Mouse (Mus musculus) MEL (cell line): ENCODE data around the gene Pfn4. TPM values are rescaled to one million over a fixed set of nuclear protein-coding genes. Genes with fewer than 3 reads are reported as not detected.

ENCODE experiments used
- DNase-seq: peaks from one replicate; pipeline ENCODE4 v3.0.0; 2011; ENCODE audit warnings: low read depth, low spot score
- H3K27ac ChIP-seq: 2 replicates; pipeline ENCODE4 v1.5.1; 2012; ENCODE audit warnings: low read depth, mild to moderate bottlenecking, control low read depth, low read length, moderate library complexity; ENCODE audit not compliant: control insufficient read depth
- H3K27me3 ChIP-seq, 2 experiments: fragments of 150-350 bp in 1 of 2; sonication (generic) in 1 of 2; 2 replicates each; pipeline ENCODE4 v1.6.1; 2012; ENCODE audit warnings: low read length in 2 of 2, mild to moderate bottlenecking in 2 of 2, improper control_type of control experiment in 1 of 2, moderate library complexity in 1 of 2; ENCODE audit not compliant: insufficient read depth in 2 of 2, control insufficient read depth in 1 of 2
- H3K36me3 ChIP-seq, 2 experiments: 2 replicates each; pipeline ENCODE4 v1.6.1; 2012 to 2014; ENCODE audit warnings: low read length in 2 of 2, improper control_type of control experiment in 1 of 2, inconsistent platforms in 1 of 2, mild to moderate bottlenecking in 1 of 2; ENCODE audit not compliant: insufficient read depth in 2 of 2, control insufficient read depth in 1 of 2
- H3K4me1 ChIP-seq, 2 experiments: fragments of 150-350 bp in 1 of 2; sonication (generic) in 1 of 2; 2 replicates each; pipeline ENCODE4 v1.6.1; 2012; ENCODE audit warnings: low read length in 2 of 2, improper control_type of control experiment in 1 of 2, mild to moderate bottlenecking in 1 of 2; ENCODE audit not compliant: insufficient read depth in 2 of 2, control insufficient read depth in 1 of 2
- H3K4me3 ChIP-seq, 2 experiments: fragments of 150-350 bp in 1 of 2; sonication (generic) in 1 of 2; 2 replicates each; pipeline ENCODE4 v1.5.1; 2012; ENCODE audit warnings: low read depth in 2 of 2, low read length in 2 of 2, mild to moderate bottlenecking in 2 of 2, moderate library complexity in 2 of 2, control low read depth in 1 of 2, improper control_type of control experiment in 1 of 2; ENCODE audit not compliant: control insufficient read depth in 1 of 2, insufficient read depth in 1 of 2
- H3K79me2 ChIP-seq: 2 replicates; pipeline ENCODE4 v1.6.1; 2012; ENCODE audit warnings: mild to moderate bottlenecking, low read length, moderate library complexity; ENCODE audit not compliant: control insufficient read depth, poor library complexity, insufficient read depth
- H3K9ac ChIP-seq: 2 replicates; pipeline ENCODE4 v1.6.1; 2012; ENCODE audit warnings: low read depth, mild to moderate bottlenecking, control low read depth, low read length, moderate library complexity; ENCODE audit not compliant: control insufficient read depth, poor library complexity, severe bottlenecking
- H3K9me3 ChIP-seq: fragments of 150-350 bp; sonication (generic); replicated peaks from 2 replicates; pipeline ENCODE4 v1.6.1; 2012; ENCODE audit warnings: mild to moderate bottlenecking, low read length, improper control_type of control experiment, moderate library complexity; ENCODE audit not compliant: insufficient read depth
- CHD2 ChIP-seq: IDR thresholded peaks from 2 replicates; pipeline ENCODE4 v1.6.1; 2011; ENCODE audit warnings: low read length, improper control_type of control experiment
- CTCF ChIP-seq, 3 experiments: IDR thresholded peaks in 2 of 3; conservative IDR thresholded peaks in 1 of 3; 2 replicates each; pipeline ENCODE4 v1.5.1; 2011 to 2012; ENCODE audit warnings: low read length in 3 of 3, low read depth in 2 of 3, mild to moderate bottlenecking in 2 of 3, improper control_type of control experiment in 1 of 3, inconsistent platforms in 1 of 3, mixed read lengths in 1 of 3, moderate library complexity in 1 of 3; ENCODE audit not compliant: control insufficient read depth in 1 of 3, insufficient read depth in 1 of 3, poor library complexity in 1 of 3, severe bottlenecking in 1 of 3
- E2F4 ChIP-seq: IDR thresholded peaks from 2 replicates; pipeline ENCODE4 v1.6.1; 2011; ENCODE audit warnings: low read depth, low read length, improper control_type of control experiment, borderline replicate concordance
- ELF1 ChIP-seq: IDR thresholded peaks from 2 replicates; pipeline ENCODE4 v1.6.1; 2014; ENCODE audit warnings: low read depth, mild to moderate bottlenecking, inconsistent platforms, low read length, improper control_type of control experiment, moderate library complexity
- EP300 ChIP-seq, 2 experiments: IDR thresholded peaks; 2 replicates each; pipeline ENCODE4 v1.6.1; 2011; ENCODE audit warnings: improper control_type of control experiment in 2 of 2, low read length in 2 of 2, low read depth in 1 of 2, mild to moderate bottlenecking in 1 of 2
- ETS1 ChIP-seq: IDR thresholded peaks from 2 replicates; pipeline ENCODE4 v1.6.1; 2012; ENCODE audit warnings: low read depth, mild to moderate bottlenecking, inconsistent platforms, low read length, improper control_type of control experiment, moderate library complexity
- GABPA ChIP-seq: IDR thresholded peaks from 2 replicates; pipeline ENCODE4 v1.6.1; 2012; ENCODE audit warnings: low read depth, mild to moderate bottlenecking, inconsistent platforms, low read length, improper control_type of control experiment, moderate library complexity
- GATA1 ChIP-seq: IDR thresholded peaks from 2 replicates; pipeline ENCODE4 v1.6.1; 2011; ENCODE audit warnings: low read depth, low read length, improper control_type of control experiment
- JUND ChIP-seq: IDR thresholded peaks from 2 replicates; pipeline ENCODE4 v1.6.1; 2011; ENCODE audit warnings: low read depth, mild to moderate bottlenecking, improper control_type of control experiment, low read length
- MEF2A ChIP-seq: IDR thresholded peaks from 2 replicates; pipeline ENCODE4 v1.6.1; 2014; ENCODE audit warnings: low read depth, mild to moderate bottlenecking, inconsistent platforms, low read length, improper control_type of control experiment; ENCODE audit not compliant: poor library complexity, insufficient replicate concordance, severe bottlenecking; ENCODE audit errors: extremely low read depth
- MYB ChIP-seq: IDR thresholded peaks from 2 replicates; pipeline ENCODE4 v1.6.1; 2011; ENCODE audit warnings: mild to moderate bottlenecking, low read depth, low read length, improper control_type of control experiment
- NRF1 ChIP-seq: IDR thresholded peaks from 2 replicates; pipeline ENCODE4 v1.6.1; 2014; ENCODE audit warnings: low read depth, mild to moderate bottlenecking, inconsistent platforms, low read length, improper control_type of control experiment, moderate library complexity; ENCODE audit not compliant: poor library complexity, insufficient read depth, severe bottlenecking
- POLR2A ChIP-seq, 2 experiments: IDR thresholded peaks; 2 replicates each; pipeline ENCODE4 v1.6.1; 2011 to 2012; ENCODE audit warnings: low read length in 2 of 2, mild to moderate bottlenecking in 2 of 2, control low read depth in 1 of 2, improper control_type of control experiment in 1 of 2, low read depth in 1 of 2, moderate library complexity in 1 of 2; ENCODE audit not compliant: control insufficient read depth in 1 of 2, insufficient read depth in 1 of 2, poor library complexity in 1 of 2
- POLR2AphosphoS2 ChIP-seq: IDR thresholded peaks from 2 replicates; pipeline ENCODE4 v1.6.1; 2011; ENCODE audit warnings: low read length, improper control_type of control experiment
- RAD21 ChIP-seq: IDR thresholded peaks from 2 replicates; pipeline ENCODE4 v1.6.1; 2011; ENCODE audit warnings: mild to moderate bottlenecking, low read depth, low read length, improper control_type of control experiment
- SIN3A ChIP-seq: IDR thresholded peaks from 2 replicates; pipeline ENCODE4 v1.6.1; 2012; ENCODE audit warnings: low read length, improper control_type of control experiment, inconsistent platforms
- SMC3 ChIP-seq: IDR thresholded peaks from 2 replicates; pipeline ENCODE4 v1.6.1; 2011; ENCODE audit warnings: low read depth, low read length, improper control_type of control experiment
- TAL1 ChIP-seq: IDR thresholded peaks from 2 replicates; pipeline ENCODE4 v1.6.1; 2012; ENCODE audit warnings: mild to moderate bottlenecking, inconsistent platforms, low read length, moderate library complexity, mixed read lengths
- UBTF ChIP-seq: IDR thresholded peaks from 2 replicates; pipeline ENCODE4 v1.6.1; 2012; ENCODE audit warnings: low read depth, mild to moderate bottlenecking, inconsistent platforms, low read length, improper control_type of control experiment, moderate library complexity, borderline replicate concordance; ENCODE audit not compliant: insufficient read depth
- USF1 ChIP-seq: IDR thresholded peaks from 2 replicates; pipeline ENCODE4 v1.6.1; 2014; ENCODE audit warnings: low read depth, mild to moderate bottlenecking, inconsistent platforms, low read length, improper control_type of control experiment, moderate library complexity
- polyA plus RNA-seq, 2 experiments: library from polyadenylated mRNA; stranded (reverse) in 1 of 2; unstranded in 1 of 2; fragments of >175 nt in 1 of 2; fragments of >200 nt in 1 of 2; gene quantifications; 2 replicates each; pipeline versions ENCODE4 v1.2.1 to v1.2.4; 2012; ENCODE audit warnings: low replicate concordance in 2 of 2, low read depth in 1 of 2; ENCODE audit not compliant: insufficient read length in 2 of 2, insufficient read depth in 1 of 2, missing spikeins in 1 of 2
- total RNA-seq: library from RNA; depleted of rRNA; stranded (reverse); fragments of 300-350 nt; gene quantifications from 2 replicates; pipeline ENCODE4 v1.2.3, GENCODE M21; 2012

Gene Pfn4
- total and polyA plus RNA-seq, 3 experiments = 0.19 to 0.70 TPM; not detected in 1

DNA sequence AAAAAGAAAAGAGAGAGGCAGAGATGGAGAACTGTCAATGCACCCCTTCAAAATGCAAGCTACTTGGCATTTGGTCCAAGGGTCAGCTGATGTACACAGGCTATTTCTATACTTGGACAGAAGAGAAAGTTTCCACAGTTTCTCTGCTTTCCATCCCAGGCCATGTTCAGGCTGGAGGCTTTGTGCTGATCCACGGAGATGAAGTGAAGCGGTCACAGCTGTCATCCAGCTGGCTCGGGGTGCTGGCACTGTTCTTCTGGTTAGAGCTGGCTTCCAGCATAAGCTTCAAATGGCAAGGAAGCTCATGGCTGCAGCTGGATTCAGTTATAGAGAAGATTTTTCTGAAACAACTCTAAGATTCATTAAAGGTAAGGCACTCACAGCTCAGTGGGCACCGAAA, 44.8 kb downstream of the Pfn4 start:
- Histone ChIP-seq H3K79me2 (peaks cover 10% of the 10 kb centered on the region), H3K4me3 (no peak overlapping the region), H3K36me3 (peaks cover 0 to 8% of the 10 kb centered on the region in 2 experiments; a peak in 2 of 4 replicates), H3K27me3 (no peaks in the 10 kb centered on the region; a peak in 2 of 4 replicates), H3K27ac (no peak overlapping the region), H3K9ac (no peak overlapping the region), H3K9me3 (no peaks in the 10 kb centered on the region), H3K4me1 (peaks cover 2 to 6% of the 10 kb centered on the region in 2 experiments; a peak in 3 of 4 replicates)
- no peak for TF ChIP-seq ELF1
- no peak for TF ChIP-seq JUND
- TF ChIP-seq MYB = no peak
- TF ChIP-seq CTCF (IDR thresholded peaks at IDR 0.05 in 2 of 3, conservative IDR thresholded peaks at IDR 0.05 in 1 of 3; ENCODE audit: control insufficient read depth in 1 of 3, insufficient read depth in 1 of 3, low read depth in 2 of 3, low read length in 3 of 3, poor library complexity in 1 of 3, severe bottlenecking in 1 of 3) = no peak
- no peak for TF ChIP-seq SIN3A
- no peak for TF ChIP-seq TAL1
- TF ChIP-seq EP300 (IDR thresholded peaks at IDR 0.05; ENCODE audit: low read depth in 1 of 2, low read length in 2 of 2) = no peak
- TF ChIP-seq POLR2AphosphoS2 = no peak
- TF ChIP-seq SMC3 = no peak
- TF ChIP-seq CHD2 = no peak
- no peak for TF ChIP-seq NRF1
- no peak for TF ChIP-seq POLR2A (IDR thresholded peaks at IDR 0.05; ENCODE audit: control insufficient read depth in 1 of 2, insufficient read depth in 1 of 2, low read depth in 1 of 2, low read length in 2 of 2, poor library complexity in 1 of 2)
- no peak for TF ChIP-seq MEF2A
- no peak for TF ChIP-seq GATA1
- TF ChIP-seq USF1 = no peak
- TF ChIP-seq UBTF = no peak
- TF ChIP-seq GABPA = no peak
- DNase-seq = no peak

- H3K36me3 ChIP-seq = peaks cover 3 to 13% of the 10 kb centered on the region in 2 experiments
- peak overlapping the region; percentile 75 to 82 for H3K4me3 ChIP-seq
- H3K9ac ChIP-seq = peak overlapping the region; percentile 90
- TF ChIP-seq CTCF (IDR thresholded peaks at IDR 0.05 in 2 of 3, conservative IDR thresholded peaks at IDR 0.05 in 1 of 3; ENCODE audit: control insufficient read depth in 1 of 3, insufficient read depth in 1 of 3, low read depth in 2 of 3, low read length in 3 of 3, poor library complexity in 1 of 3, severe bottlenecking in 1 of 3) (no peak), POLR2A (IDR thresholded peaks at IDR 0.05; ENCODE audit: control insufficient read depth in 1 of 2, insufficient read depth in 1 of 2, low read depth in 1 of 2, low read length in 2 of 2, poor library complexity in 1 of 2) (peak in 1 of 2 experiments; percentile 80; a peak in 1 of 4 replicates), SIN3A (no peak), E2F4 (no peak), ETS1 (no peak), RAD21 (no peak), GATA1 (0 out of 2 replicates have a peak, but pooled peaks have one; percentile 4)
- peaks cover 4 to 9% of the 10 kb centered on the region in 2 experiments; a peak in 3 of 4 replicates for H3K4me1 ChIP-seq
- no peaks in the 10 kb centered on the region for H3K9me3 ChIP-seq
- peaks cover 21% of the 10 kb centered on the region for H3K79me2 ChIP-seq
- DNase-seq = no peak
- H3K27ac ChIP-seq = peak overlapping the region; percentile 66
- no peaks in the 10 kb centered on the region for H3K27me3 ChIP-seq
These were observed 48.0 kb downstream of the Pfn4 start for GRCm38 (mm10) chr12:4816680-4817360.
